Mouse (Mus musculus): Measurements from ENCODE around the gene Slc15a5. TPM values are rescaled to one million over a fixed set of nuclear protein-coding genes. Genes with fewer than 3 reads are reported as not detected.

The Slc15a5 gene
- polyA plus RNA-seq, 1 experiment from 2014 or later: not detected

GRCm38 (mm10) chr6:138077681-138078439, 1.9 kb downstream of the Slc15a5 start:
- H3K27me3 ChIP-seq: no peaks in the 10 kb centered on the region
- H3K4me1 ChIP-seq: peaks cover 2% of the 10 kb centered on the region; the same call in 1 of the 2 replicates
- no peak overlapping the region for H3K4me3 ChIP-seq (replicated peaks)
- H3K9me3 ChIP-seq: no peaks in the 10 kb centered on the region
- no peaks in the 10 kb centered on the region for H3K36me3 ChIP-seq (replicated peaks)
- no peak for ATAC-seq (ENCODE audit: low FRiP score)
- 89% methylated on average over 5 of the region's 5 CpGs for WGBS
- H3K9ac ChIP-seq: no peak overlapping the region
- H3K27ac ChIP-seq: no peak overlapping the region
- no peak overlapping the region for H3K4me2 ChIP-seq

- no peak overlapping the region for H3K27ac ChIP-seq
- no peak overlapping the region for H3K4me2 ChIP-seq
- 100% methylated on average over 1 of the region's 1 CpGs for WGBS
- H3K27me3 ChIP-seq: no peaks in the 10 kb centered on the region
- H3K4me3 ChIP-seq (replicated peaks): no peak overlapping the region
- peaks cover 9% of the 10 kb centered on the region; the same call in 1 of the 2 replicates for H3K4me1 ChIP-seq
- H3K9me3 ChIP-seq: no peaks in the 10 kb centered on the region
- H3K9ac ChIP-seq: no peak overlapping the region
- no peaks in the 10 kb centered on the region for H3K36me3 ChIP-seq (replicated peaks)
- ATAC-seq (ENCODE audit: low FRiP score): no peak
These were observed 4.0 kb downstream of the Slc15a5 start for GRCm38 (mm10) chr6:138075723-138076122.

- Histone ChIP-seq H3K9me3 (no peaks in the 10 kb centered on the region), H3K4me1 (peaks cover 9% of the 10 kb centered on the region; the same call in 1 of the 2 replicates), H3K27me3 (no peaks in the 10 kb centered on the region), H3K36me3 (replicated peaks) (no peaks in the 10 kb centered on the region), H3K9ac (no peak overlapping the region), H3K4me2 (no peak overlapping the region), H3K4me3 (replicated peaks) (no peak overlapping the region), H3K27ac (no peak overlapping the region)
- WGBS: 82% methylated on average over 2 of the region's 2 CpGs
- ATAC-seq (ENCODE audit: low FRiP score): no peak
These were observed 6.2 kb downstream of the Slc15a5 start for GRCm38 (mm10) chr6:138073540-138073939.

- Histone ChIP-seq H3K9ac (no peak overlapping the region), H3K4me2 (no peak overlapping the region), H3K36me3 (replicated peaks) (no peaks in the 10 kb centered on the region), H3K4me3 (replicated peaks) (no peak overlapping the region), H3K27me3 (no peaks in the 10 kb centered on the region), H3K9me3 (no peaks in the 10 kb centered on the region), H3K4me1 (peaks cover 9% of the 10 kb centered on the region; the same call in 1 of the 2 replicates), H3K27ac (no peak overlapping the region)
- WGBS: 65% methylated on average over 8 of the region's 8 CpGs
- ATAC-seq (ENCODE audit: low FRiP score): 0 out of 2 replicates have a peak, but pooled peaks have one; percentile 20
These were observed 6.8 kb downstream of the Slc15a5 start for GRCm38 (mm10) chr6:138072963-138073339.

GRCm38 (mm10) chr6:138072110-138072962, 7.4 kb downstream of the Slc15a5 start:
- Histone ChIP-seq H3K4me3 (replicated peaks) (no peak overlapping the region), H3K9ac (no peak overlapping the region), H3K27ac (no peak overlapping the region), H3K4me1 (peaks cover 9% of the 10 kb centered on the region; the same call in 1 of the 2 replicates), H3K36me3 (replicated peaks) (no peaks in the 10 kb centered on the region), H3K27me3 (no peaks in the 10 kb centered on the region), H3K9me3 (no peaks in the 10 kb centered on the region), H3K4me2 (no peak overlapping the region)
- WGBS: 85% methylated on average over 5 of the region's 5 CpGs
- ATAC-seq (ENCODE audit: low FRiP score): no peak

- Histone ChIP-seq H3K4me1 (peaks cover 9% of the 10 kb centered on the region; the same call in 1 of the 2 replicates), H3K27ac (no peak overlapping the region), H3K9ac (no peak overlapping the region), H3K27me3 (no peaks in the 10 kb centered on the region), H3K36me3 (replicated peaks) (no peaks in the 10 kb centered on the region), H3K4me3 (replicated peaks) (no peak overlapping the region), H3K4me2 (no peak overlapping the region), H3K9me3 (no peaks in the 10 kb centered on the region)
- 36% methylated on average over 4 of the region's 4 CpGs for WGBS
- ATAC-seq (ENCODE audit: low FRiP score): no peak
These were observed 8.1 kb downstream of the Slc15a5 start for GRCm38 (mm10) chr6:138071505-138072107.

- Histone ChIP-seq H3K4me1 (peaks cover 9% of the 10 kb centered on the region; the same call in 1 of the 2 replicates), H3K9me3 (no peaks in the 10 kb centered on the region), H3K27me3 (no peaks in the 10 kb centered on the region), H3K36me3 (replicated peaks) (no peaks in the 10 kb centered on the region), H3K4me2 (no peak overlapping the region), H3K4me3 (replicated peaks) (no peak overlapping the region), H3K27ac (no peak overlapping the region), H3K9ac (no peak overlapping the region)
- ATAC-seq (ENCODE audit: low FRiP score): no peak
- 27% methylated on average over 13 of the region's 13 CpGs for WGBS
These were observed 8.8 kb downstream of the Slc15a5 start for GRCm38 (mm10) chr6:138070720-138071504.

GRCm38 (mm10) chr6:138069921-138070320, 9.8 kb downstream of the Slc15a5 start:
- Histone ChIP-seq H3K4me3 (replicated peaks) (no peak overlapping the region), H3K4me1 (peaks cover 9% of the 10 kb centered on the region; the same call in 1 of the 2 replicates), H3K27me3 (no peaks in the 10 kb centered on the region), H3K36me3 (replicated peaks) (no peaks in the 10 kb centered on the region), H3K9ac (no peak overlapping the region), H3K9me3 (no peaks in the 10 kb centered on the region), H3K4me2 (no peak overlapping the region), H3K27ac (no peak overlapping the region)
- ATAC-seq (ENCODE audit: low FRiP score): no peak
- WGBS: 91% methylated on average over 10 of the region's 10 CpGs

GRCm38 (mm10) chr6:138055572-138055971, 24.1 kb downstream of the Slc15a5 start:
- no peaks in the 10 kb centered on the region for H3K27me3 ChIP-seq
- no peak overlapping the region for H3K4me2 ChIP-seq
- no peak overlapping the region for H3K27ac ChIP-seq
- no peak for ATAC-seq (ENCODE audit: low FRiP score)
- peaks cover 4% of the 10 kb centered on the region for H3K4me1 ChIP-seq
- H3K9ac ChIP-seq: no peak overlapping the region
- H3K36me3 ChIP-seq (replicated peaks): no peaks in the 10 kb centered on the region
- WGBS: 20% methylated on average over 15 of the region's 15 CpGs
- H3K4me3 ChIP-seq (replicated peaks): no peak overlapping the region
- no peaks in the 10 kb centered on the region for H3K9me3 ChIP-seq

GRCm38 (mm10) chr6:138054956-138055355, 24.8 kb downstream of the Slc15a5 start:
- Histone ChIP-seq H3K9me3 (no peaks in the 10 kb centered on the region), H3K4me2 (no peak overlapping the region), H3K4me3 (replicated peaks) (no peak overlapping the region), H3K27me3 (no peaks in the 10 kb centered on the region), H3K9ac (no peak overlapping the region), H3K4me1 (peaks cover 4% of the 10 kb centered on the region), H3K36me3 (replicated peaks) (no peaks in the 10 kb centered on the region), H3K27ac (no peak overlapping the region)
- no peak for ATAC-seq (ENCODE audit: low FRiP score)
- 90% methylated on average over 12 of the region's 12 CpGs for WGBS

GRCm38 (mm10) chr6:138054166-138054565, 25.6 kb downstream of the Slc15a5 start:
- no peak overlapping the region for H3K9ac ChIP-seq
- no peaks in the 10 kb centered on the region for H3K27me3 ChIP-seq
- ATAC-seq (ENCODE audit: low FRiP score): no peak
- peaks cover 4% of the 10 kb centered on the region for H3K4me1 ChIP-seq
- no peaks in the 10 kb centered on the region for H3K36me3 ChIP-seq (replicated peaks)
- no peak overlapping the region for H3K4me3 ChIP-seq (replicated peaks)
- 69% methylated on average over 1 of the region's 1 CpGs for WGBS
- no peak overlapping the region for H3K27ac ChIP-seq
- H3K9me3 ChIP-seq: no peaks in the 10 kb centered on the region
- no peak overlapping the region for H3K4me2 ChIP-seq

Measured in forebrain, embryonic 12.5 days (tissue).